Mouse (Mus musculus) erythroblast, embryonic 14.5 days (primary cell): ENCODE results near the gene Nras.

Experiments
- GATA1 ChIP-seq: IDR thresholded peaks from 2 replicates; pipeline ENCODE4 v1.6.1; 2012; ENCODE audit warnings: low read length, inconsistent platforms, mixed read lengths
- TAL1 ChIP-seq: IDR thresholded peaks from 3 replicates; pipeline ENCODE4 v1.6.1; 2012; ENCODE audit warnings: low read length, inconsistent platforms, mixed read lengths

GRCm38 (mm10) chr3:103102454-103103390 is 44.6 kb downstream of the Nras start, which contains the start of gene Dennd2c:
- TF ChIP-seq GATA1 (no peak), TAL1 (no peak)
